Mouse (Mus musculus): ENCODE data around the gene Fap.

Fap gene

DNA sequence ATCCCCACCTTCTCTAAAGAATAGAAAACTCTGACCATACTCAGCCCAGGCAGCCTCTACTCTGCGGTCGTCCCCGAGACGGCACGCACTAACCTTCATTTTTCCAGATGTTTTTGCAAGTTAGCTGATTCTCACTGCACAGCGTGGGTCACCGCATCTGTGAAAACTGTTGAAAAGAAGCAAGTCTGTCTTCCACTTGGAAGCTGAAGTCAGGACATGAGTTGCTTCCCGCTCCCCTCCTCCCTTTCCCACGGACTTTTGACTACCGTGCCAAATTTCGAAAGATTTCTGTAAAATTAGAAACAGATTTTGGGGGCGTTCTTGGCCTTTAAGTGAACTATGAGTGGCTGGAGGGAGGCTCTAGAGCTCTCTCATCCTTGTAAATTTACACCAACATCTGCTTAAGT, at the start of gene Fap:
TSS of gene Fap (minus strand) at position 323 of the 407 bp plus-strand sequence.
- no peak for DNase-seq (ENCODE audit: low spot score)

DNA sequence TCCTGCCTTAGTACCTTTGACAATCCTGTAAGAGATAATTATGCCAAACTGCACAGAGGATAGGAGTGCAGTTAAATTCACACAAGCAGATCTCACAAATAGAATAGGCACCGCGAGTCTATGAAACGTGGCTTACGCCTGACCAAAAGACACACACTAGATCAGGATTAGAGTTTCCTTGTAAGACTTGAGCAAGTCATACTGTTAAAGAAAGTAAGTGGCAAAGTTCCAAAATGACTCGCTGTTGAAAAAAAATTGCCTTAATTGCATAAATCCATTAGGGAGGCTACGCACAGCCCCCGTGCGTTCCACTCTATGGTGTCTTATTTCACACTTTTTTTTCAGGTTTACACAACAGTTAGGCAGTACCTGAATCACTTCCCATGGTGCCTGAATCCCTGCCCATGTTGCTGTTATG, 49.2 kb upstream of the Fap start:
- no peak for DNase-seq (ENCODE audit: low spot score)

DNA sequence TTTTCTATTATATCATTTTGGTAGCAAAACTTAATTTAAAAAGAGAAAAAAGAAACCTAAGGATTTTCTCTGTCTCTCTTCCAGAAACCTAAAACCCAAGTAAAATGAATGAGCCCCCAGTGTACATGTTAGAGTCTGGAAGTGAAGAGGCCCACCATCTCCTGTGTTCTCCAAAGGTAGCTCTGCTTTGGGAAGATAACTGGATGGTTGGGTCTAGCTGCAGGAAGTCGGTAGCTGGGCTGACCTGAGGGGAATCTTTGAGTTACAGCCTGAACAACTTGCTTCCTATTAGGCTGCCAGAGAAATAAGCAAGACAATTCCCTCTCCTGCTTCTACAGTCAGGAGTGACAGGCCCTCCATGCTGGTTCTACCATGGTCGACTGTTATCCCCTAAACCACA, 45.8 kb upstream of the Fap start:
- no peak for DNase-seq (ENCODE audit: low spot score)

DNA sequence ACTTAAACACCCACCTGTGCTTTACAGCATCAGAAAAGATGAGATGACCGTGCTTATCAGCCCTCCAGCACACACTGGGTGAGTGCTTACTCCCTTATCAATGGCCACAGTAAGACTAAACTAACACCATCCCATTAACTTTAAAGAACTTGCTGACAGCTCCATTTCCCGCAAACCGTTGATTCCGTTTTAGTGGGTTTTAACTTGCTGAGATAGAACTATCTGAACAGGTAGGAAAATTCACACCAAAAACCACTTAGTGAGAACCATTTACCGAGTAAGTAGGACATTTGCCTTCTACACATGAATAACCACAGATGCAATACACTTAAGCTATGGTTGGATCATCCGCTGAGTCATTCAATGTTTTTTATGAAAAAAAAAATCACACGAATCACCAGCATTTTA, 45.1 kb upstream of the Fap start:
- no peak for DNase-seq (ENCODE audit: low spot score)

DNA sequence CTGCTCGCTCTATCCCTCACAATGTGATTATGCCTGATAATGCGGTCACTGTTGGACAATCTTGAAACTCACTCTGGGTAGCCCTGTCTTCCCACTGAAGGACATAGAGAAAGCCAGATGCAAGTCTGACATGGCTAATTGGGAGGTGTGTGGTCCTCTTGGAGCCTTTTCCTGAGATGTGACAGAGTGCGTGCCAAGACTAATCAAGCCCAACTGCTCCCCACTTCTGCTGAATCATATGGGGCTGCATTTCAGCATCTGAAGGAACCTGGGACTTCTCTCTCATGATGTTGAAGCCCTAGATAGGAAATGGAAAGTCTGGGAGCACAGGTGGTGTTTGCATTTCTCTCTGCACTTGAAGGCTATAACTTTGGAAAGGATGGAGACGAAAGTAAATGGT, 39.3 kb upstream of the Fap start:
- no peak for DNase-seq (ENCODE audit: low spot score)

DNA sequence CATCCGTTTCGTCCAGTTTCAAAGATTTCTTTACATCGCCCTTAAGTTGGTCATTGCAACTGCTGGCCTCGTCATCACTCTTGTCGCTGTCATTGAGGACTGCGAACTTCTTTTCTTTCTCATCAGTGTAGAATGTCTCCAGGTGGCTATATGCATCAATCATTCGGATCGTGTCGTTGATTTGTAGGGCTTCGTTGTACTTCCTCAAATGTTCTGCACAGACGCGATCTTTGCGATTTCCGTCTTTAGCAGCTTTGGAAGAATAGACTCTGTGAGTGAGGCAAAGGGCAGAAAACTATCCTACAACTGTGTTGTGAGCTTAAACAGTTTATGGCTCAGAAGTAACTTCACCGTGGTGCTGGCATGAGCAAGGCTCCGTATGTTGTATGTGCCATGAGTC, 32.3 kb upstream of the Fap start:
- DNase-seq (ENCODE audit: low spot score): no peak

DNA sequence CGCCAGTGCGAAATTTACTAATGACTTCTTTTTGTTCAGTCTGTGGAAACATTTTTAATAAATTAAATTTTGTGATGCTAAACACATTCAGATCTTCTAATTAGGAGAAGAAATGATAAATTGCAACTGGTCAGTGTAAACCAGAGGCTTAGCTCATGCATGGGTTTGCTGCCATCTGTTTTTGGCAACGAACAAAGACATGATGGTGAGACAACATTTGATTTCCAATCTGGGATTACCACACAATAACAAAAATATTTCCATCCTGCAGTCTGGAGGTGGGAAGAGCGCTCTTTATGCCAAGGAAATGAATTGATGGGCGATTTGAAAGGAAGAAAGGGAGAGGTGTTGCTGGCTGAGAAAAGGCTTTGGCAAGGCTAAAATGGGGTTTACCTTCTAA, 29.7 kb upstream of the Fap start:
- DNase-seq (ENCODE audit: low spot score): no peak

DNA sequence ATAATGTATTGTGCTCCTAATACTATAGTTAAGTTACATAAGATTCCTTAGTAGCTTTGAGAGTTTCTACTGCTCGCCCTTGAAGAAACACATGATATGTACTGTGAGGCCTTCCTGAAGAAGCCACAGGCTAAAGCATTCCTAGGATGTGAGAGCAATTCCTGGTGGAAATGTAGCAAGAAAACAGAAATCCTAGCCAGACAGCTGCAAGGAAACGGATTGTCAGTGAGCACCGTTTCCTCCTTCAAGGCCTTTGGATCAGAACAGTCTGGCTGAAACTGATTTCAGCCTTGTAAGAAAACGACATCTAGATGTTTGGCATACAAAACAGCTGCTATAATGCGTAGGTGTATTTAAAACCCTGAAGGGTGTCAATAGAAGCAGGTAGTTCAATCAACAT, 22.7 kb upstream of the Fap start:
- no peak for DNase-seq (ENCODE audit: low spot score)

DNA sequence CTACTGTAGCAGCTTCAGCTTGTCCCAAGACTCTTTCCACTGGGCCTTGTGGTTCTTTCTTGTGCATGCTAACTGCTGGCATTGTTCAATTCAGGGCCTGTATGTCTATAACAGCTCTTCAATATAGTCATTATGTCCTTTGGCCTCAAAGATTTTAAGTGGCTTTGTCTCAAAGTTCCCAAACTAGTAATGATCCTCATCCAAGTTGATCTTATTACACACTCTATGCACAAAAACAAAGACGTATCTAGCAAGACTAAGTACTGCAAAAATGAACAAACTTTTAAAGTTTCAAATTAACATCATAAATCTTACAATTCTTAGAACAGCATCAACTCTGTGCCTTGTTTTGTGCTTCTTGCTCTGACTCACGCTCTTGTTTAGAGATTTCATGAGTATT, 20.6 kb upstream of the Fap start:
- DNase-seq (ENCODE audit: low spot score): no peak

DNA sequence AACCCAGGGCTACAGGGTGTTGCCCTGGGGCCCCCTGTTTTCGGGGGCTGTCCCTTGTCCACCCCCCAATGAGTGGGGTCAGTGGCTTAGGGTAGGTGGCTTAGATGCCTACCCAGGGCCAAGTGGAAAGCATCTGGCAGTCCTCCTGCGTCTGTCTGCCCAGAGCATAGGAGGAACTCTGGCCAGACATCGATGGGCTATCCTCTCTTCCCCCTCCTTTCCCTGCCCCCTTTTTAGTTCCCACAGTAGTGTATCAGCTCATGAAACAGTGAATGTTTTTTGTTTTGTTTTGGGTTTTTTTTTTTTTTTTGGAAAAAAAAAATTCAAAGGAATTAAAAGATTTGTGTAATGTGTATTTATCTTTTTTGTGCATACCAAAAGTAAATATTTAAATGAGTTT, 17.7 kb upstream of the Fap start:
- no peak for DNase-seq (ENCODE audit: low spot score)

DNA sequence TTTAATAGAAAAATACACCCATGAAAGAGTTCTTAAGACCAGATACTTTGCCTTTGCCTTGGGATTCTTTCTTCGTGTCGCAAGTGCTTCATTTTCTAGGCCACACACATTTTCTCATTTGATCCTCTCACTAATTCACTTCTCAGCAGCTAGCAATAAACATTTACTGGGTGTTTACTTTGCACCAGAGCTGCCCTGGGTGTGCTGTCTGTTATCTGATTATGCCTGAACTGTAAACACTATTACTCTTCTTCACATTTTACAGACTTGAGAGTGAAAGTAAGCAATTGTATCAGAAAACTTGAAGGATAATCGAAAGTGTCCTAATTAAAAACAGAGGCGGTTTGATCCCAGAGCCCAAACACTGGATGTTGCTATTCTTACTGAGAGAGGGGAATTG, 15.5 kb upstream of the Fap start:
- no peak for DNase-seq (ENCODE audit: low spot score)

DNA sequence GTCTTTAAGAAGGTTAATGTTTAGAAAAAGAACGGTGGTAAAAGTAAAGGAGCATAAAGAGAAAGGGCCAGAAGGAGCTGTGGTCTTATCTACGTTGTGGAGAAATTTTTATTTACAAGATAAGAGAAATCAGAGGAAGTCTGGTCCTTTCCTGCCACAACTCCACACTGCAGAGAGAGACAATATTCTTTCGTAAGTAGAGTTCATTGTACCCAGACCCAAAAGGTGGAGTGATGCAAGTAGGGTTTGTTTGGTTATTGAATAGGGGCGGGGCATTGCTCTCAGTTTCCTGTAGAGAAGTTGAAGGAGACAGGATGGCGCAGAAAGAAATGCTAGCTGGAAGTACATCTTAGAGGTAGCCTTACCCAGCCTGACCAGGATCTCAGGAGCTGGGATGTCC, 11.9 kb upstream of the Fap start:
- no peak for DNase-seq (ENCODE audit: low spot score)

DNA sequence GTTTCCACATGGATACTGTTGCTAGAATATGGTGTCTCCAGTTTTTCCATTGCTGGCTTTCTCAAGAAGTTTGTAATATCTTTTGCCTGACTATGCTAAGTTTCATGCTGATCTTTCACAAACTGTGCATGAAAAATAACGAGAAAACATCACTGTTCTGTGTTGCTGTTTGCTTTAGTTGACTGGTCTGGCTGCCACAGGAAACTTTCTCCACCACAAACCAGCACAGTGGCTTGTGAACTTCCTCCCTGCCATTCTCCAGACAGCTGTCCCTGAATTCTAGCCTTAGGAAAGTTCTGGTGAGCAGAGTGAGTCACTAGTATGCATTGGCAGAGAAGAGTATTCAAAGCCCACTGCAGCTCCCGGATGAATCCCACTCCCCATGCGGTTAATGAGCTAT, 1.1 kb upstream of the Fap start:
- no peak for DNase-seq (ENCODE audit: low spot score)

DNA sequence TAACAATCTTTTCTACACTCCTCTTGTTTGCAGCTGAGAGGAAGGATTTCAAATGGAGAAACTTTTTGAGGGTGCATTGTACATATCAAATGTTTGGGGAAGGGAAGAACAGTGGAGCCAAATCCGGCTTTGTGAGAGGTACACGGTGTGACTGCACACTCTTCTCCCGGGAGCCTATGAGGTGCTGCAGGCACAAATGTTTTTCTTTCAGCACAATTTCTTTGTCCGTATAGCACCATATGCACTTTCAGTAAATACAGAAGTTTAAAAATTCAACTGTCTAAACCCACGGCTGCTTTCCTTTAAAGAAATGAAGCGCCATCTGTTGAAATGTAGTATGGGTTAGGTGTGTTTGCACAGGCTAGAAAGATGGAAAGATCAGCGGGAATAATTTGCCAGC, 375 bp upstream of the Fap start:
- no peak for DNase-seq (ENCODE audit: low spot score)

DNA sequence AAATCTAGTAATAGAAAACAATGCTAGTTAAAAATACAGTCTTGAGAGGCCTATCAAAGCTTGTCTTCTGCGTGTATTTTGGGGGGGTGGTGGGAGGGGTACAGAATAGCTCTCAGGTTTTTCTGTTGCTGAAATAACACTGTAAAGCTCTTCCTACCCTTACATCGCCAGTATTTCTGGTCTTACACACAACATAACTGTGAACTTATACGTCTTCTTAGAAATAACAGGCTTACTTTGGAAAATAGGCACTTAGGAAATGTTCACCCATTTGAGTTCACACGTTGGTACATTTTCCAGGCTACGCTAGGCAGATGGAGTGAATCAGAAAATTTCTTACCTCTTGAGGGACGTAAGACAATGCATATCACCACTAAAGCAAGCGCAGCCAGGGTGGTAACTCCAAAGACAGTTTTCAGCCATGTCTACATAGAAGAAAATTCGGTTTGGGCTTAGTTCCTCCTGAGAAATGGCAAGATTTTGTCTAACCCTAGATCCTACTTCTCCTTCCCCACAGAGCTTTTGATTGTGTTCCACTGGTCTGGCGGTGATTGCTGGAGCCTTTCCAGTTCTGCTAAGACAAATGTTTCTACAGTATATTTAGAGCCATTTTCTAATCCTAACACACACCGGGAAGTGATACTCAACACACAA, 649 bp downstream of the Fap start:
- DNase-seq (ENCODE audit: low spot score): no peak

DNA sequence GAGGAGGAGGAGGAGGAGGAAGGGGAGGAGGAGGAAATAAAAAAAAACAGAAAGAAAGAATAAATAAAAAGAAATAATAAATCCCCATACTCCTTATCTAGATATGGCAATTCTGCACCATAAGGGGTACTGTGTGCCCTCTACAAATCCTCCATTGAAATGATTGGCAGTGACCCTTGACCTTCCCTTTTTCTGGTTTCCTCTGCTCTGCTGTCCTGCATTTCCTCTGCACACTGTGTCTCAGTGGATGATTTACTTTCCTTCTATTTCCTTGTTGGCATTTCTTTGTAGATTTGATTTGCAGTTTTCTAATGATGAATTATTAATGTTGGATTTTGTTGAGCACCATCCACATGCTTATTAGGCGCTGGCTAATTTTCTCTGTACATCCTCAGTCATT, 9.2 kb downstream of the Fap start:
- DNase-seq (ENCODE audit: low spot score): no peak

DNA sequence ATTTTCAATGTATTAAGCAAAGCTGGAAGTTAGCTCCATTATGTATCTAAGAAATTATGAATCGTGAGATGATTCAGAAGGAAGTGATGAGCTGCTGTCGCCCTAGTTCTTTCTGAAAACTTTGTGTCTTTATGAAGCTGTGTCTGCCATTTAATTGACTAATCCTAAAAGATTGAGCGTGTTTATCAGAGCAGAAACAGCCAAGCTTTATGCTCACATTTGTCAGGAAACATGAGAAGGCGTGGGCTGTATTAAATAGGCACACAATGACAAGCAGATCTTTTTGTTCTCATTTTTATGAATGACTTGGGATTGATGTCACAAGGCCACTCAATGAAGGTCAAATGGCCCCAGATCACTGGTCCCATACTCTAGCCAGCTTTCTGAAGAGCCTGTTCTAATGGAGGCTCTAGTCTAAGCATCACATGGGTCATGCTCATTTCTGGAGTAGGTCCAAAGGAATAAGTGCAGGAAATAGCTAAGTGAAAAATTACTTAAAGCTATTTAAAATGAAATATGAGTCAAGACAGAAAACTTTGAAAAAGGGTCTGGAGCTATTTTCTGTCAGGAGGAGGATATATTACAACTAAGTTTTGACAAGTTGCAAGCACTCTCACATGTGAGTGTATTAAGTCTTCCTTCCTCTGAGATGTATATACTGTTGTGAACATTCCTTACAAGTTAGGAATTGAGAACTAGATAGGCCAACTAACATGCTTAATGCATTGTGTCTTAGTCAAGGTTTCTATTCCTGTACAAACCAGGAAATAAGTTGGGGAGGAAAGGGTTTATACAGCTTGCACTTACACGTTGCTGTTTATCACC, 11.0 kb downstream of the Fap start:
- no peak for DNase-seq (ENCODE audit: low spot score)

DNA sequence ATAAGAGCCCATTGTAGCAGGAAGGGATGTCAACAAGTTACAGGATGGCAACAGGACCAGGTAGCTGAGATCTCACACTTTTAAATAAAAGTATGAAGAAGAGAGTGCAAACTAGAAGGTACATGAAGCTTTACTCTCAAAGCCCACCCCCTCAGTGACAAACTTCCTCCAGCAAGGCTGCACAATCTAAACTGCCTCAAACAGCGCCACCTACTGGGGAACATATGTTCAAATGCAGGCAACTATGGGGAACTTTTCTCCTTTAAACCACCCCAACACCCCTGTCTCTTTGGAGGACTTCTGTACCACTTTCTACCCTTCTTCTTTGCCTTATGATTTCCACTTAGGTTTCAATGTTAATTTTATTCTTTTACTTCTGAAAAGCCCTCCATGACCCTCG, 16.5 kb downstream of the Fap start:
- DNase-seq (ENCODE audit: low spot score): no peak

DNA sequence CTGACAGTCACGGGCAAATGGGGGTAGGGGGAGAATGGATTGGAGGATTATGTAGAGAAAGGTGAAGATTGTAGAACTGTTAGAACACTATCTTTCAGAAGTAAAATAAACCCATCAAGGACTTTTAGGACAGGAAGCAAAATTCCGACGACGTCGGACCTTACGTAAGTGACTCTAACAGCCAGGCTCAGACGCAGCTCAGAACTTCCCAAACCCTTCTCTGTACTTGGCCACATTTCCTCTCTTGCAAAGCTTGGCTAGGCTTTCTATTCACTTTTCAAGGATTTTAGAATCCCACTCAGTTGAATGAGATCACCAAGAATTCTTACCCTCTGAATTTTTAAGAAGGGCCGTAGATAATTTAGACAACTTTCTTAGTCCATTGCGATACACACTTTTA, 17.5 kb downstream of the Fap start:
- no peak for DNase-seq (ENCODE audit: low spot score)

DNA sequence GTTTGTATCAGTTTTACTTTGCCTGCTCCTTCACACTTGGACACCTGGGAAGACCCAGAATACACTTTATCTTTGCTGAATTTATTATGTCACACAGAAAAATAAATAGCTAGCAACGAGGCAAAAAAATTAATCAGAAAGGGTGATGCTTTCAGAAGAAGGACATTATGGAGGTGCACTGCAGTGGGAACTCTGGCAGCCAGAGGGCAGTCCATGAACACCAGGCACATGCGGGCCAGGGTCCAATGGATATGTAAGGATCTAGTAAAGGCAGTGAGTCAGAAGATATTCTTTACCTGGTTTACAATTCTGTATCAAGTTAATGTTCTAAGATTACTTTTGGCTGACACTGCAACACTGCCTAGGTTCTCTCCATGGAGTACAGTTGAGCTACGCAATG, 24.2 kb downstream of the Fap start:
- DNase-seq (ENCODE audit: low spot score): no peak

DNA sequence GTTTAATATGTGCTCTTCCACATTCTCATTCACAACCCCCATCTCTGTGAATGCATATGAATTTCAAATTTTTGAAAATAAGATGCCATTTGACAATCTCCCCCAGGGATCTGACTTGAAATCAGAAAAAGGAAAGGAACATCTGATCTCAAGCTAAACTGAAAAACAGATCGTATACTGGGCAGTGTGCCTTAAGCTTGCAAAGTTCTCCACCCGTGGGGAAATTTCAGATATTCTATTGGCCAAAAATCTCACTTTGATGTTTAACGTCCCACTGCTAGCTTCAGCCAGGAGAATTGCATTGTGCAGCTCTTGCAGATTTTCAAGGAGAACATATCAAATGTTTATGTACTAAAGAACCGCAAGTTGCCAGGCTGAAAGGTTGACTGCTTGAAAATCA, 24.7 kb downstream of the Fap start:
- no peak for DNase-seq (ENCODE audit: low spot score)

DNA sequence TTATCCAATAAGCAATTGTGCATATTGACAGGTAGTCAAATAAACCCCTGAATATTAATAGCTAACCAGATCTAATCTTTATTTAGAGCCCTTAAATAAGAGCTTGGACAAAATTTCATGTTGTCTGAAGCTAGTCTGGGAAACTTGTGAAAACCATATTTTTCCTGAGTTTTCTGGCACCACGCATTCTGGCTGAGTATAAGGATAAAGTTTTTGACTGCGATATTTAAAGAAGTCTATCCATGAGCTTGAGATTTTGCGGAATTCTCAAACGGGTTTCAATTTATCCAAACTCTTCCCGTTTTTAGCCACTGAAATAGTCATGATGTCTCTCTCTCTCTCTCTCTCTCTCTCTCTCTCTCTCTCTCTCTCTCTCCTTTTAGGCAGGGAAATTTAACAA, 25.8 kb downstream of the Fap start:
- no peak for DNase-seq (ENCODE audit: low spot score)

DNA sequence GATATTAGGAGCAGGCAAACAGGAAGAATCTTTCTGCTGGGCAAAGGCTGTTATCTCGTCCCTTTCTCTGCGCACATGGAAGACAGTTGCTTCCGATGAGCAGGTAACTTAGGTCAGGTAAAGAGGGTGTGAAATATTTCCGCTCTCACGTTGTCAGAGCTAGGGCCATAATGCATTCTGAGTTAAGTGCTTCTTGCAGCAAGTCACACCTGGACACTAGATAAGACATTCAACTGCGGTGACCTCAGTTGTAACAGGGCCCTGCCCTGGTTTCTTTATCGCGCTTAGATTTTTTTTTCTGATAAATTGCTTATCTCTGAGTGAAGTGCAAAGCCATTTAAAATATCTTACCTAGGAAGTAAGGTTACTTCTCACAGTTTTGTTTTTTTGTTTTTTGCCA, 38.4 kb downstream of the Fap start:
- DNase-seq (ENCODE audit: low spot score): no peak

DNA sequence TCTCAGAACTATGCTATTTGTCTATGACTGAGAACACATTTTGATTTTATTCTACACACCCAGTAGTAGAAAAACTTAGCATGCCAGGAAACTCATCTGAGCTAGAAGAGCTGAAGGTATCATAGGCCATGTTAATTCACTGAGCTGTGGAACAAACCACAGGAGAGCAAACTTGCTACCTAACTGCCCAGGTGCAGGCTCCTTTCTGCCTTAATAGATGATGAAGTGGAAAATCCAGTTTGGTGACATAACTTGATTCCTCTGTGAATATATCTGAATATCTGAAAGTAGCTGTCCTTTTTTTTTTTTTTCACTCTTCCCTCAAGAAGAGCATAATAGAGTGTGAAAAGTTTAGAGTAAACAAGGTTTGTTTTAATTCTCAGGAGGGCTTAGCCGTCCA, 42.8 kb downstream of the Fap start:
- DNase-seq (ENCODE audit: low spot score): no peak

Measured in T-cell, adult 2 months (primary cell).